Mouse (Mus musculus) brain, adult 10 weeks (tissue): ENCODE measurements around the gene Doc2g. TPM values are rescaled to one million over a fixed set of nuclear protein-coding genes. Genes with fewer than 3 reads are reported as not detected.

Experiments
- polyA plus RNA-seq: library from polyadenylated mRNA; stranded (reverse); fragments of 350-450 nt; fragmentation: Illumina TruSeq; extraction: RNeasy Lipid Tissue Mini Kit (QIAGEN cat#74804); gene quantifications from one replicate; pipeline ENCODE4 v1.2.3, GENCODE M21; 2015; ENCODE audit warnings: low read depth, low replicate concordance

Gene Doc2g
- 5.7 TPM for polyA plus RNA-seq

GRCm38 (mm10) chr19:4003112-4003511, at the start of gene Doc2g:
TSS of gene Doc2g (plus strand) at chr19:4003313.

GRCm38 (mm10) chr19:3958470-3958869, 44.6 kb upstream of the Doc2g start, which contains the start of gene Aldh3b3:
TSS of gene Aldh3b3 (plus strand) at chr19:3958645.

GRCm38 (mm10) chr19:3972229-3972628, 30.9 kb upstream of the Doc2g start, which contains the start of gene Aldh3b2:
TSS of gene Aldh3b2 (plus strand) at chr19:3972328.

GRCm38 (mm10) chr19:3986334-3986733, 16.8 kb upstream of the Doc2g start, which contains the start of gene Acy3:
TSS of gene Acy3 (plus strand) at chr19:3986570.

GRCm38 (mm10) chr19:3992416-3992815, 10.7 kb upstream of the Doc2g start, which contains the start of gene Tbx10:
TSS of gene Tbx10 (plus strand) at chr19:3992752.

GRCm38 (mm10) chr19:4000119-4000900, 2.8 kb upstream of the Doc2g start, which contains the start of the genes Nudt8 and Gm49405:
TSS of gene Nudt8 (plus strand) at chr19:4000580.
TSS of gene Gm49405 (plus strand) at chr19:4000626.

GRCm38 (mm10) chr19:4012432-4013022, 9.4 kb downstream of the Doc2g start, which contains the start of gene Ndufv1:
TSS of gene Ndufv1 (minus strand) at chr19:4012806.

GRCm38 (mm10) chr19:4037788-4038232, 34.7 kb downstream of the Doc2g start, which contains the start of gene Gstp1:
TSS of gene Gstp1 (minus strand) at chr19:4037985.

GRCm38 (mm10) chr19:4045966-4046865, 43.1 kb downstream of the Doc2g start, which contains the start of gene Gstp2:
TSS of gene Gstp2 (minus strand) at chr19:4046023.

Other genes starting within 250 kb of the Doc2g start
- gene Kmt5b, start 235.9 kb upstream of the Doc2g start, polyA plus RNA-seq = 28.6 TPM
- 82.1 TPM for gene Chka, start 151.5 kb upstream of the Doc2g start, polyA plus RNA-seq
- 14.5 TPM for gene Tcirg1, start 96.2 kb upstream of the Doc2g start, polyA plus RNA-seq
- 305 TPM for gene Ndufs8, start 90.5 kb upstream of the Doc2g start, polyA plus RNA-seq
- gene Aldh3b1, start 73.5 kb upstream of the Doc2g start, polyA plus RNA-seq = 4.3 TPM
- gene Unc93b1, start 68.1 kb upstream of the Doc2g start, polyA plus RNA-seq = 16.0 TPM
- not detected for gene Aldh3b3, start 44.7 kb upstream of the Doc2g start, polyA plus RNA-seq
- 1.4 TPM for gene Aldh3b2, start 31.0 kb upstream of the Doc2g start, polyA plus RNA-seq
- 4.0 TPM for gene Acy3, start 16.7 kb upstream of the Doc2g start, polyA plus RNA-seq
- gene Tbx10, start 10.6 kb upstream of the Doc2g start, polyA plus RNA-seq = not detected
- gene Nudt8, start 2.7 kb upstream of the Doc2g start, polyA plus RNA-seq = 15.1 TPM
- 2.0 TPM for gene Gm49405, start 2.7 kb upstream of the Doc2g start, polyA plus RNA-seq
- gene Ndufv1, start 9.5 kb downstream of the Doc2g start, polyA plus RNA-seq = 236 TPM
- gene Gstp1, start 34.7 kb downstream of the Doc2g start, polyA plus RNA-seq = 465 TPM
- 1.5 TPM for gene Gstp2, start 42.7 kb downstream of the Doc2g start, polyA plus RNA-seq
- gene Gstp3, start 56.3 kb downstream of the Doc2g start, polyA plus RNA-seq = not detected
- gene Cabp2, start 78.3 kb downstream of the Doc2g start, polyA plus RNA-seq = not detected
- 37.6 TPM for gene Cdk2ap2, start 93.9 kb downstream of the Doc2g start, polyA plus RNA-seq
- gene Pitpnm1, start 96.7 kb downstream of the Doc2g start, polyA plus RNA-seq = 122 TPM
- 183 TPM for gene Aip, start 122.5 kb downstream of the Doc2g start, polyA plus RNA-seq
- 0.10 TPM for gene Gpr152, start 136.5 kb downstream of the Doc2g start, polyA plus RNA-seq
- not detected for gene Cabp4, start 140.7 kb downstream of the Doc2g start, polyA plus RNA-seq
- 127 TPM for gene Coro1b, start 145.3 kb downstream of the Doc2g start, polyA plus RNA-seq
- gene Ptprcap, start 150.3 kb downstream of the Doc2g start, polyA plus RNA-seq = 1.5 TPM
- gene Rps6kb2, start 160.0 kb downstream of the Doc2g start, polyA plus RNA-seq = 45.8 TPM
- 13.7 TPM for gene Carns1, start 172.2 kb downstream of the Doc2g start, polyA plus RNA-seq
- gene Tbc1d10c, start 188.0 kb downstream of the Doc2g start, polyA plus RNA-seq = 1.2 TPM
- gene Ppp1ca, start 188.8 kb downstream of the Doc2g start, polyA plus RNA-seq = 454 TPM
- gene Rad9a, start 198.3 kb downstream of the Doc2g start, polyA plus RNA-seq = 10.9 TPM
- gene Clcf1, start 210.9 kb downstream of the Doc2g start, polyA plus RNA-seq = 0.59 TPM
- gene AC109138.7, start 211.0 kb downstream of the Doc2g start, polyA plus RNA-seq = not detected
- 29.6 TPM for gene Pold4, start 228.6 kb downstream of the Doc2g start, polyA plus RNA-seq